Mouse (Mus musculus) kidney, adult 2 months (tissue): ENCODE results near the gene 0610030E20Rik.

Experiments
- CTCF ChIP-seq: fragments of 200-500 bp; conservative IDR thresholded peaks from 2 replicates; pipeline ENCODE4 v1.5.1; 2011; ENCODE audit warnings: low read depth, mild to moderate bottlenecking, control low read depth, low read length, moderate library complexity, mixed read lengths; ENCODE audit not compliant: insufficient read depth, insufficient read length
- POLR2A ChIP-seq: fragments of 200-500 bp; IDR thresholded peaks from one replicate; pipeline ENCODE4 v1.6.1; 2011; ENCODE audit warnings: low read depth, low read length, control low read depth

- no peak for TF ChIP-seq CTCF
- no peak for TF ChIP-seq POLR2A
Observed at GRCm38 (mm10) chr6:72373184-72373583, 26.1 kb downstream of the 0610030E20Rik start.
